17 mouse cellular contexts compared by ENCODE assay signal in the genomic region with DNA sequence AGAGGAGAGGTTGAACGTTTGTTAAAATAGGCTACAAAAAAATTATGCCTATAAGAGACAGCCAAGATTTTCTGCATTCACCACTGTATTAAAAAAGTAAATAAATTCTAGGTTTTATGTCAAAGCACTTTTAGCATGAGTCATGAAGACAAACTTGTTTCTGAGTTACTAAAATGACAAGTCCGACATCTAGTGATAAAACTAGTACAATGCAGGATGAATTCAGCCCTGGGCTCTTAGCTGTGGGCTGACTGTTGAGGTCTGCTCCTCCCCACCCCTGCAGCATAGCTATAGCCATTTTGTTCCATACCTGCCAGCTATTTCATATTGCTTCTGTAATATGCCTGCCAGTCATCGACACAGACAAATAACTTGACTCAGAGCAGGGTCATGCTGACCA.
"Had no signal": no experiment of that assay in that cellular context is flagged by ENCODE, and none has a peak within 500 bp of the region (broad histone marks: within the 10 kb centered on the region; RNA-seq: fewer than 3 reads in every experiment).

No protein-coding gene starts in this region.

- H3K36me3 ChIP-seq: kidney, embryonic 15.5 days; limb, embryonic 10.5 days; liver, embryonic 15.5 days; midbrain, embryonic 15.5 days; neural tube, embryonic 12.5 days had no signal

- H3K9me3 ChIP-seq: kidney, embryonic 15.5 days; limb, embryonic 10.5 days; liver, embryonic 15.5 days; midbrain, embryonic 15.5 days; neural tube, embryonic 12.5 days had no signal

- DNase-seq: kidney, adult 18-20 months; kidney, postnatal 14 days; layer of hippocampus, postnatal 36 days; lung, embryonic 14.5 days; lung, postnatal 10 days; right cerebral cortex, postnatal 14 days; thymus, adult 18-20 months; thymus, postnatal 14 days had no signal

- H3K27ac ChIP-seq: kidney, embryonic 15.5 days; limb, embryonic 10.5 days; liver, embryonic 15.5 days; macrophage; midbrain, embryonic 15.5 days; neural tube, embryonic 12.5 days had no signal

- ATAC-seq: midbrain, embryonic 15.5 days had no signal

- H3K27me3 ChIP-seq: kidney, embryonic 15.5 days; liver, embryonic 15.5 days; midbrain, embryonic 15.5 days; neural tube, embryonic 12.5 days had no signal

- H3K4me1 ChIP-seq: kidney, embryonic 15.5 days; liver, embryonic 15.5 days; midbrain, embryonic 15.5 days; neural tube, embryonic 12.5 days had no signal

- H3K4me3 ChIP-seq: kidney, embryonic 15.5 days; limb, embryonic 10.5 days; liver, embryonic 15.5 days; megakaryocyte, embryonic 14.5 days; midbrain, embryonic 15.5 days; neural tube, embryonic 12.5 days had no signal

- H3K4me2 ChIP-seq: kidney, embryonic 15.5 days; liver, embryonic 11.5 days; liver, embryonic 15.5 days; lung, embryonic 14.5 days; midbrain, embryonic 11.5 days; midbrain, embryonic 15.5 days; neural tube, embryonic 12.5 days had no signal

- H3K9ac ChIP-seq: kidney, embryonic 15.5 days; liver, embryonic 15.5 days; lung, embryonic 14.5 days; midbrain, embryonic 15.5 days; neural tube, embryonic 12.5 days had no signal
